Mouse (Mus musculus): ENCODE measurements around the gene Mlh3. TPM values are rescaled to one million over a fixed set of nuclear protein-coding genes. Genes with fewer than 3 reads are reported as not detected.

Gene Mlh3
- polyA plus RNA-seq, 1 experiment from 2014 or later, result 9.4 TPM

GRCm38 (mm10) chr12:85199954-85200353 lies 70.4 kb downstream of the Mlh3 start:
- Histone ChIP-seq H3K4me1 (replicated peaks; ENCODE audit: control insufficient read depth, insufficient read depth, low read length) (peaks cover under 1% of the 10 kb centered on the region), H3K9me3 (ENCODE audit: control insufficient read depth, low read length) (no peaks in the 10 kb centered on the region), H3K27ac (no peak overlapping the region), H3K27me3 (ENCODE audit: control insufficient read depth, insufficient read depth, low read length) (no peaks in the 10 kb centered on the region), H3K4me2 (replicated peaks) (no peak overlapping the region), H3K9ac (no peak overlapping the region), H3K4me3 (replicated peaks; ENCODE audit: low read length) (no peak overlapping the region), H3K36me3 (replicated peaks; ENCODE audit: control insufficient read depth, insufficient read depth) (no peaks in the 10 kb centered on the region)
- no peak for ATAC-seq (ENCODE audit: low FRiP score)
- no peak for DNase-seq (ENCODE audit: low spot score)
- 76% methylated on average over 1 of the region's 1 CpGs for WGBS

DNA sequence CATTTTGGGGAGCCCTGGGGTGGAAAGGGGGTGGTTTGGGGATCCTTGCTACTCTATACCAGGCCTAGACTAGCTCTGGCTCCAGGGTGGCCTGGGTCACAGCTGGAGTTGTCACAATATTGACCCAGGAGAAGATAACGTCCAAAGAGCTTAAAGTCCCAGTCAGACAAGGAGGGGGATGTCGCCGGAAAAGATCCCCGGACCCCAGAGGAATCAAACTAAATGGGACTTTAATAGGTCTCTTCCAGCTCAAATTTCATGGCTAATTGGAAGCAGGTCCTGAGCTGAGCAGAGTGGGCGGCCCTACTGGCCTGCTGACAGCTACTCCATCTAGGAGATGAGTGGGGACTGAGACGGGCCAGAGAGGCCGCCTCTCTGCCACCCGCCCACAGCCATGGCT lies 72.5 kb downstream of the Mlh3 start:
- Histone ChIP-seq H3K4me1 (replicated peaks; ENCODE audit: control insufficient read depth, insufficient read depth, low read length) (peaks cover 8% of the 10 kb centered on the region), H3K4me2 (replicated peaks) (no peak overlapping the region), H3K4me3 (replicated peaks; ENCODE audit: low read length) (no peak overlapping the region), H3K36me3 (replicated peaks; ENCODE audit: control insufficient read depth, insufficient read depth) (no peaks in the 10 kb centered on the region), H3K9me3 (ENCODE audit: control insufficient read depth, low read length) (no peaks in the 10 kb centered on the region), H3K27me3 (ENCODE audit: control insufficient read depth, insufficient read depth, low read length) (no peaks in the 10 kb centered on the region), H3K9ac (no peak overlapping the region), H3K27ac (no peak overlapping the region)
- ATAC-seq (ENCODE audit: low FRiP score) (no peak), DNase-seq (ENCODE audit: low spot score) (no peak)
- WGBS, result 30% methylated on average over 8 of the region's 8 CpGs

- DNase-seq (ENCODE audit: low spot score) (no peak), ATAC-seq (ENCODE audit: low FRiP score) (no peak)
- Histone ChIP-seq H3K4me3 (replicated peaks; ENCODE audit: low read length) (no peak overlapping the region), H3K4me1 (replicated peaks; ENCODE audit: control insufficient read depth, insufficient read depth, low read length) (peaks cover 8% of the 10 kb centered on the region), H3K36me3 (replicated peaks; ENCODE audit: control insufficient read depth, insufficient read depth) (no peaks in the 10 kb centered on the region), H3K9me3 (ENCODE audit: control insufficient read depth, low read length) (no peaks in the 10 kb centered on the region), H3K27ac (no peak overlapping the region), H3K9ac (no peak overlapping the region), H3K4me2 (replicated peaks) (no peak overlapping the region), H3K27me3 (ENCODE audit: control insufficient read depth, insufficient read depth, low read length) (no peaks in the 10 kb centered on the region)
- WGBS, result 81% methylated on average over 7 of the region's 7 CpGs
Measured at GRCm38 (mm10) chr12:85197371-85197770, 73.0 kb downstream of the Mlh3 start.

- Histone ChIP-seq H3K36me3 (replicated peaks; ENCODE audit: control insufficient read depth, insufficient read depth) (no peaks in the 10 kb centered on the region), H3K4me2 (replicated peaks) (no peak overlapping the region), H3K9me3 (ENCODE audit: control insufficient read depth, low read length) (no peaks in the 10 kb centered on the region), H3K27ac (no peak overlapping the region), H3K4me3 (replicated peaks; ENCODE audit: low read length) (no peak overlapping the region), H3K9ac (no peak overlapping the region), H3K4me1 (replicated peaks; ENCODE audit: control insufficient read depth, insufficient read depth, low read length) (peaks cover 8% of the 10 kb centered on the region; the same call in 1 of the 2 replicates), H3K27me3 (ENCODE audit: control insufficient read depth, insufficient read depth, low read length) (no peaks in the 10 kb centered on the region)
- WGBS, result 93% methylated on average over 10 of the region's 10 CpGs
- no peak for DNase-seq (ENCODE audit: low spot score)
- ATAC-seq (ENCODE audit: low FRiP score), result no peak
Measured at GRCm38 (mm10) chr12:85196191-85196590, 74.2 kb downstream of the Mlh3 start.

GRCm38 (mm10) chr12:85195086-85195485 lies 75.3 kb downstream of the Mlh3 start:
- no peak overlapping the region for H3K9ac ChIP-seq
- H3K4me1 ChIP-seq (replicated peaks; ENCODE audit: control insufficient read depth, insufficient read depth, low read length), result 0 out of 2 replicates have a peak, but pooled peaks cover 8% of the 10 kb centered on the region
- no peaks in the 10 kb centered on the region for H3K36me3 ChIP-seq (replicated peaks; ENCODE audit: control insufficient read depth, insufficient read depth)
- 63% methylated on average over 5 of the region's 5 CpGs for WGBS
- H3K4me2 ChIP-seq (replicated peaks), result no peak overlapping the region
- H3K9me3 ChIP-seq (ENCODE audit: control insufficient read depth, low read length), result no peaks in the 10 kb centered on the region
- peak; percentile 8; the same call in 1 of the 2 replicates for ATAC-seq (ENCODE audit: low FRiP score)
- H3K27me3 ChIP-seq (ENCODE audit: control insufficient read depth, insufficient read depth, low read length), result no peaks in the 10 kb centered on the region
- no peak overlapping the region for H3K27ac ChIP-seq
- H3K4me3 ChIP-seq (replicated peaks; ENCODE audit: low read length), result no peak overlapping the region
- no peak for DNase-seq (ENCODE audit: low spot score)

- Histone ChIP-seq H3K36me3 (replicated peaks; ENCODE audit: control insufficient read depth, insufficient read depth) (no peaks in the 10 kb centered on the region), H3K4me1 (replicated peaks; ENCODE audit: control insufficient read depth, insufficient read depth, low read length) (0 out of 2 replicates have a peak, but pooled peaks cover 8% of the 10 kb centered on the region), H3K9me3 (ENCODE audit: control insufficient read depth, low read length) (no peaks in the 10 kb centered on the region), H3K4me2 (replicated peaks) (no peak overlapping the region), H3K27me3 (ENCODE audit: control insufficient read depth, insufficient read depth, low read length) (no peaks in the 10 kb centered on the region), H3K4me3 (replicated peaks; ENCODE audit: low read length) (no peak overlapping the region), H3K27ac (no peak overlapping the region), H3K9ac (no peak overlapping the region)
- ATAC-seq (ENCODE audit: low FRiP score) (peak; percentile 61; the same call in 1 of the 2 replicates), DNase-seq (ENCODE audit: low spot score) (peak; percentile 77)
- 49% methylated on average over 4 of the region's 4 CpGs for WGBS
Measured at GRCm38 (mm10) chr12:85194623-85195018, 75.8 kb downstream of the Mlh3 start.

DNA sequence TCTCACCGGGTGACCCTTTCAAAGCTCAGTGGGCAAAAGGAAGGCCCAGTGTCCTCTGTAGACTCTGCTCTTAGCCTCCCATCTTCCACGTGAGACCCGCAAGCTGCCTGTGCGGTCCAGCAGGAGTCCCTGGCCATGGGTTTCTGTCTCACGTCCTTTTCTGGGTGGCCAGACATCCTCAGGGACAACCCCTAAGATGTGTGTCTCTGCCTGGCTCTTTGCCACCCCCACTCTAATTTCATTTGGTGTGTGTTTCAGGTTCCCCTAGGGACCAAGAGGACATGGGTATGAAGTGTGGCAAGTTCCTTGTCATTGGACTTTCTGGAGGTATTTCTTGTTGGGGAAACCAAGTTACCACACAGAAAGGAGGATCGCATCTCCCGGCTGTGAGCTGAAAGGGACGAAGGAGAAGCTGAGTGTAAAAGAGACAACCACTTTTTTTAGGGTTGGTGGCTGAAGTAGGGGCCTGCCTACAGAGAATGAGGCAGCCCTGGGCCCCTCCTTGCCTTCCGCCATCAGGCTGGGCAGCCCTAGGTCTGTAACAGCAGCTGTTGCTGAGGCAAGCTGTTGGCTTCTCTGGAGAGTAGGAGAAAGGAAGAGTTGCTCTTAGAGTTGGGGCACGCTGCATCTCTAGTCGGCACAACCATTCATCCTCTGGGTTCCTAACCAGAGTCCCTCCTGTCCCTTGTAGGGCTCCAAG lies 76.3 kb downstream of the Mlh3 start:
- Histone ChIP-seq H3K36me3 (replicated peaks; ENCODE audit: control insufficient read depth, insufficient read depth) (no peaks in the 10 kb centered on the region), H3K4me1 (replicated peaks; ENCODE audit: control insufficient read depth, insufficient read depth, low read length) (0 out of 2 replicates have a peak, but pooled peaks cover 8% of the 10 kb centered on the region), H3K9me3 (ENCODE audit: control insufficient read depth, low read length) (no peaks in the 10 kb centered on the region), H3K4me3 (replicated peaks; ENCODE audit: low read length) (no peak overlapping the region), H3K27me3 (ENCODE audit: control insufficient read depth, insufficient read depth, low read length) (no peaks in the 10 kb centered on the region), H3K4me2 (replicated peaks) (no peak overlapping the region), H3K9ac (no peak overlapping the region), H3K27ac (no peak overlapping the region)
- DNase-seq (ENCODE audit: low spot score) (no peak), ATAC-seq (ENCODE audit: low FRiP score) (peak; percentile 47; the same call in 1 of the 2 replicates)
- 83% methylated on average over 11 of the region's 11 CpGs for whole genome bisulfite sequencing

- no peak overlapping the region for H3K9ac ChIP-seq
- no peak for ATAC-seq (ENCODE audit: low FRiP score)
- H3K27ac ChIP-seq, result no peak overlapping the region
- 0 out of 2 replicates have a peak, but pooled peaks cover 8% of the 10 kb centered on the region for H3K4me1 ChIP-seq (replicated peaks; ENCODE audit: control insufficient read depth, insufficient read depth, low read length)
- no peak overlapping the region for H3K4me2 ChIP-seq (replicated peaks)
- H3K9me3 ChIP-seq (ENCODE audit: control insufficient read depth, low read length), result no peaks in the 10 kb centered on the region
- DNase-seq (ENCODE audit: low spot score), result no peak
- H3K36me3 ChIP-seq (replicated peaks; ENCODE audit: control insufficient read depth, insufficient read depth), result no peaks in the 10 kb centered on the region
- WGBS, result 83% methylated on average over 10 of the region's 10 CpGs
- no peak overlapping the region for H3K4me3 ChIP-seq (replicated peaks; ENCODE audit: low read length)
- H3K27me3 ChIP-seq (ENCODE audit: control insufficient read depth, insufficient read depth, low read length), result no peaks in the 10 kb centered on the region
Measured at GRCm38 (mm10) chr12:85193146-85193545, 77.3 kb downstream of the Mlh3 start.

GRCm38 (mm10) chr12:85192461-85193108 lies 77.8 kb downstream of the Mlh3 start:
- no peak overlapping the region for H3K4me3 ChIP-seq (replicated peaks; ENCODE audit: low read length)
- no peak overlapping the region for H3K27ac ChIP-seq
- H3K9me3 ChIP-seq (ENCODE audit: control insufficient read depth, low read length), result no peaks in the 10 kb centered on the region
- DNase-seq (ENCODE audit: low spot score) (no peak), ATAC-seq (ENCODE audit: low FRiP score) (no peak)
- H3K36me3 ChIP-seq (replicated peaks; ENCODE audit: control insufficient read depth, insufficient read depth), result no peaks in the 10 kb centered on the region
- no peak overlapping the region for H3K4me2 ChIP-seq (replicated peaks)
- WGBS, result 31% methylated on average over 19 of the region's 19 CpGs
- no peaks in the 10 kb centered on the region for H3K27me3 ChIP-seq (ENCODE audit: control insufficient read depth, insufficient read depth, low read length)
- H3K4me1 ChIP-seq (replicated peaks; ENCODE audit: control insufficient read depth, insufficient read depth, low read length), result 0 out of 2 replicates have a peak, but pooled peaks cover 8% of the 10 kb centered on the region
- H3K9ac ChIP-seq, result no peak overlapping the region
